Mouse (Mus musculus): ENCODE results near the gene Tectb.

Tectb gene

DNA sequence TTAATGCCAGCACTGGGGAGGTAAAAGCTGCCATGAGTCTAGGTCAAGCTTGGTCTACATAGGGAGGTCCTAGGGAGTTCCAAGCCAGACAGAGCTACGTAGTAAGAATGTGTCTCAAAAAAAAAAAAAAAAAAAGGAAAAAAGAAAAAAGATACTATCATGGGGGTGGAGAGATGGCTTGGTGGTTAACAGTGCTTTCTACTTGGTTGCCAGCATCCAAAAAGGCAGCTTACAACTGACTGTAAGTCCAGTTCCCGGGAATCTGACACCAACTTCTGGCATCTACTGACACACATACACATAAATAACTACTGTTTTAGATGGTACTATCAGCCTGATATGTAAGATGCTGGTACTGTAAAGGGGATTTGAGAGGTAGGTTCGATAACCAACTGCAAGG is 28.6 kb downstream of the Tectb start:
- DNase-seq (ENCODE audit: low spot score): no peak

DNA sequence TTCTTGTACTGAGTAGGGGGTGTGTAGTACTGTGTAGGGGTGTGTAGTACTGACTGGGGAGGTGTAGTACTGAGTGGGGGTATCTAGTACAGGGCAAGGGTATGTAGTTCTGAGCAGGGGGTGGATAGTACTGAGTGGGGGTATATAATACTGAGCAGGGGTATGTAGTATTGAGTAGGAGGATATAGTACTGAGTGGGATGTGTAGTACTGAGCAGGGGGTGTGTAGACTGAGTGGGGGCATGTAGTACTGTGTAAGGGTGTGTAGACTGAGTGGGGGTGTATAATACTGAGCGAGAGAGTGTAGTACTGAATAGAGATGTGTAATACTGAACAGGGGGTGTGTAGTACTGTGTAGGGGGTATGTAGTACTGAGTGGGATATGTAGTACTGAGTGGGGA is 31.2 kb downstream of the Tectb start:
- DNase-seq (ENCODE audit: low spot score): no peak

DNA sequence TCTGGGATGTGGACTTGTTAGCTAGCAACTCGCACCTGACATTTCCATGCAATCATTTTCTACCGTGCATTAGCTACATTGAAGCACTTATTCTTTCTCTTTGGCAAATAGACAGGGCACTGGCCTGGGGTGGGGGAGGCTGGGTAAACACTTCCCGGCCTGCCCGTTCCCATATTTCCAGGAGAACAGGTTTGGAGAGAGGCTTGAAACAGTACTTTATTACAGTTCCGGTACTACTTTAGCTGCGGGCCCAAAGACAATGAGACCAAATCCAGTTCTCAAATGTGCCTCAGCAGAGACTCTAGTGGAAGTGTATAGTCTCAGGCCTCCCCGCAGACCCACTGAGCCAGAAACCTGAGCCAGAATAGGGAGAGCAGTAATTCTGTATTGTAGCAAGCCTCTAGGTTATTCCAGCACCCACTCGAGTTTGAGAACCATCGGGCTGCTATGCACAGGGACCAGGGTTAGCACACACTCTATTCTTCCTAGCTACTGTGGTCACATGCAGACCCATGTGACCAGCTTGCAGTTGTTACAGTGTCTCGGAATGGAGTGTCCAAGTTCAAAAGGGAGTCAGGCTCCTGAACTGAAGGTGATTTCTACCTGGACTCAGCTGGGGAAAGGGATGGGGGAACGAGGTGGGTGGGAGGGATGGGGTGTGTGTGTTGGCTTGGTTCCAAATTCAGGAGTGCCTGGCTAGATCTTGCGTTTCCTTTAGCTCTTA is 33.2 kb downstream of the Tectb start:
- DNase-seq (ENCODE audit: low spot score): no peak

DNA sequence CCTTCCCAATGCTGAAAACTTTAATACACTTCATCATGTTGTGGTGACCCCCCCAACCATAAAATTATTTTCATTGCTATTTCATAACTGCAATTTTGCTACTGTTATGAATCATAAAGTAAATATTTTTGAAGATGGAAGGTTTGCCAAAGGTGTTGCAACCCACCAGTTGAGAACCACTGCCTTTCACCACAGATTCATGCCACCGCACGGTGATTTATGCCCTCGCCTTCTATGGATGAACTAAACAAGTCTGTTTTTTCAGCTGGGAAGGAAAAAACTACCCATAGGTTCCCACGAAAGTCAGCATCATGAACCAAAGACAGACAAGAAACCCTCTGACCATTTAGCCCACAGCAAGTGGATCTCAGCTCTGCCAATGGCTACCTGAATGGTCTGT is 36.3 kb downstream of the Tectb start:
- no peak for DNase-seq (ENCODE audit: low spot score)

DNA sequence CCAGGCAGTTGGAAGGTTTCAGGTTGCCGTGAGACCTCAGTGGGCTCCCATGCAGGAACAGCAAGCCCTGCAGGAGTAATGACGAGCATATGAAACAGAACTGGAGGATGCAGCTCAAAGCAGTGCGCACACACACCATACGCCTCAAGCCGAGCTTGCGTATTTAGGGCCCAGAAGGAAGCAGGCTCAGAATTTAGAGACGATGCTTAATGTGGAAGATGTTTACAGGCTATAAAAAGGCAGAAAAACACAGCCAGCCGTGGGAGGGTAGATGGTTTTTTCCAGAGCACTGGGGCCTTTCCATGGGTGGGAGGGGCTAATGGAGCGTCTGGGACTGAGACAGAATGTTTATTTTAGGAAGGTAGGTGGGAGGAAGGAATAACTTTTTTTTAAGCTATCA is 36.8 kb downstream of the Tectb start:
- DNase-seq (ENCODE audit: low spot score): peak; percentile 48

DNA sequence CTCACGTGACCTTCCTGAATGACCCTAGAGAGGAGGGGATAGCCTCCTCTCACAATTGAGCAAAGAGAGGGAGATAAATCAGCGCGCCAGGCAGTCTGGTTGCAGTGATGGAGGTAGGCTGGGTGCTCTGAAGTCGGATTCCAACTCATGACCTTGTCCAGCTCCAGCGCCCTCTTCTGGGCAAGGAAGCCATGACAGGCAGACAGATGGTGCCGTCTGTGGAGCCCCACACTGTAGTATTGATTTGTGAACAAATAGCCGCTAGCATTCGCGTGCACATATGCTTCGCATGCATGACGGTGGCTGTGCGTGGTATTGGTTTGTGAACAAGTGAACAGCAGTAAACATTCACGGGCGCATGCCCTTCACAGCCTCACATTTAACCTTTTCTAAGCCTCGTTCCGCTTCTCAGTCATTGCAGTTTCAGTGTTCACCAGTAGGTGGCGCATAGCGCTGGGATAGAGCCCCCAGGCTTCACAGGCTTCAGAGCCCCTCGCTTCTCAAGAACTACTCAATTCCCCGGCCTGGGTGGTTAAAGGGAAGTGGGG is 37.7 kb downstream of the Tectb start:
- peak; percentile 89 for DNase-seq (ENCODE audit: low spot score)

DNA sequence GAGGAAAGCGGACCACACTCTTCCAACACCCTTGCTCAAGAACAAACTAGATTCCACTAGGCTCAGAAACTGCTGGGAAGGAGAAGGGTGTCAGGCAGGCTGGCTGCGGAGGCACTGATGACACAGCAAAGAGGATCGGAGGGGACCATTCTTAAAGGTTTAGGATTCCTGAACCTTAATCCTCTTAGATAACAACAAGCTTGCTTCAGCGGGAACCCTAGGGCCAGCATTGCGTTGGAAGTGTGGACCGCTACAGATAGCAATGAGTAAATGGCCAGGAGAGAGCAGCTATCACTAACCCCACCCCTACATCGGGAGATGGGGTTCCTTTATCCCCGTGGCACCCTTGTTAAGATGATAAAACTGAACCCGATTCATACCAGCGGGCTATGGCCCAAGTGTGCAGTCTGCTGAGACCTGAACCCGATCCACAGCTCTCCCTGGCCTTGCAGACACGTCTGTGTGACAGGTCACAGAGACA is 38.2 kb downstream of the Tectb start:
- no peak for DNase-seq (ENCODE audit: low spot score)

DNA sequence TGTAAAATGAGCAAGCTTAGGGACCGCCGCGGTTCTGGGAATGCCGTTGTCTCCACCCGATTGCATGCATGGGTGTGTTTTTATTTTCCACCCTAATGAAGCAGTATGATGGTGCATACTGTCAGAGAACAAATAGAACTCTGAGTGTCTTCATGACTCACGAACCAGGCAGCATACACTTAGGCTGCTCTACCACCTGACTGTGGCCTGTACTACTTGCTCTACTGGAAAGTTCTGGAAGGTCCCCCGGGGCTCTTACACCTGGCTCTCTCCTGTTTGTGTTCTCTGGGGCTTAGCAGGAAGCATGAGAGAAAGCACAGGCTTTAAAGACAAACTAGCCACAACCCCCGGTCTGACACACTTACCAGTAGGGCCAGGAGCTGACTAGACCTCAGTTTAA is 38.8 kb downstream of the Tectb start:
- DNase-seq (ENCODE audit: low spot score): no peak

DNA sequence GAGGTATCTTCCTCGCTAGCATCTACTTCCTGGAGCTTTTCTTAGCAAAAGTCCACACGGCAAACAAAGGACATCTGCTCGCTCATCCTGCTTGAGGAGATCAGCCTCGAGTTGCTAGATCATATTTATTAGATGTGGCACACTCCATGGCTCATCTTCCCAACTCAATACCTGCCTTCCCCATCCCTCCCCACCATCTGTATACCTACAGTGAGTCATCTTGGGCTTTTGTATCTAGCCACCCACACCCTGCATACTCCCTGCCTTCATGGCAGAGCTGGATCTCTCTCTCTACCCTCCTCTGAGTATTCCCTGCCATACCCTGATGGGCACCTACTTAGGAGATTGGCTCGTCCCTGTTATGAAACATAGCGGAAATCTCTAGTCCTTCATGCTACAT is 40.7 kb downstream of the Tectb start:
- DNase-seq (ENCODE audit: low spot score): no peak

DNA sequence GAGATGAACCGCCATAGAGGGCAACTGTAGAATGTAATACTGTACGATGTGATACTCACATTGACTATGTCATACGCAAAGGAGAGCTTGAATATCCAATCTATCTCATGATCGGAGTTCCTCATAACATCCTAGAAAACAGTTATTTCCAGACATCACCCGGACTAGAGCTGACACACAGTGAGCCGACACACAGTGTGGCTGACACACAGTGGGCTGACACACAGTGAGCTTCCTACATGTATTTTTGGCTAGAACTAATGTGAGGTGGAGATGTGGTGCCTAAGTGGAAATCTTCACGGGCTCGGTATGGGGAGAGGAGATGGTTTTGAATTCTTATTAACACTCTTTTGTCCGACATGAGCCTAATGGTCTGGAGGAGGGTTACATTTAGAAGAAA is 41.7 kb downstream of the Tectb start:
- DNase-seq (ENCODE audit: low spot score): no peak

DNA sequence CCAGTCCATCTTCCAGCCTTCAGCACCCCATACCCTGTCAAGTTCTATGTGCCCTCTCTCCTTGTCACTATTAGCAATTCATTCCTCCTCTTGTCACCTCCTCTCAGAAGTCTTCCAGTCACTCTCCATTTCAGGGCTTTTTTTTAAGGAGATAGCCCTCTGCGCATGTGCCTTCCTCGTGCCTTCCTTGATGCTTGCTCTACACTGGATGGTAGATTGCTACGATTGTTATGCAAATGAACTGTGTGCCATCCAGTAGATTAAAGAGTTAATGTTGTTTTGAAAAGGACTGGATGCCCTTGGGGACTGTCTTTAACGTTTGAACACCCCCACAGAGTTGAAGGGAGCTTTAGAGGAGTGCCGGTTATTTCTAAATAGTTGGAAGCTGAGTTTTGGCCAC is 46.1 kb downstream of the Tectb start:
- DNase-seq (ENCODE audit: low spot score): no peak

DNA sequence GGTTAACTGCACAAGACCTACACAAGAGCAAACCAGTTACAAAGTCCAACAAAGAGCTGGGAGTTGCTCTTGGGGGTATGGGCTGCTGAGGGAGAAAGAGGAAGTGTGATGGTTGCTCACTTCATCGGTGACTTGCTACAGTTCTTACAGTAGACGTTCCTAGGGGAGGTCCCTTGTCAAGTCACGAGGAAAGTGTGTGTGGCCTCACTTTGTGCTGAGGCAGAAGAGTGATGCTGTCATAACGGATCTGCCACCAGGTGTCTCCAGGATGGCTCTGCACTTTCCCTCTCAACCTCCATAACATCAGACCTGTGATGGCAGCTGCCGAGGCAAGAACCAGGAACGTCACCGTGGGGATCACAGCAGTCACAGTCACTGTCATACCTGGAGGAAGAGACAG is 46.6 kb downstream of the Tectb start:
- DNase-seq (ENCODE audit: low spot score): no peak

DNA sequence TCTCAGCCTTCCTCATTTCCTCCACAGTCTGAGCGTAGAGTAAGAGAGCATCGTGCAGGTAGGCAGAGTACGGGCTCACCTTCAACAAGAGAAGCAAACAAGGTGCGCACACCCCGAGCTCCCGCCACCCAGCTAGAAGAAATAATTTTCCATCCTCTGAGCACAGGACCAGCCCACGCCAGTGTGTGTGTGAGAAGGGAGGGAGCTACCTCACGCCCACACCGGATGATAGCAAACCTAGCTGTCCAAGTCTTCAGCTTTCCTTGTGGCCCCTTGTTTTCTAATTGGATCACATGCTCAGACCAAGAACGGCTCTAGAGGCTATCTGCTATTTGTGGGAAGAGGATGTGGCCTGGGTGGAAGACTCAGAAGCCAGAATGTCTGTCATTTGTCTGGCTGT is 50.5 kb downstream of the Tectb start:
- no peak for DNase-seq (ENCODE audit: low spot score)

DNA sequence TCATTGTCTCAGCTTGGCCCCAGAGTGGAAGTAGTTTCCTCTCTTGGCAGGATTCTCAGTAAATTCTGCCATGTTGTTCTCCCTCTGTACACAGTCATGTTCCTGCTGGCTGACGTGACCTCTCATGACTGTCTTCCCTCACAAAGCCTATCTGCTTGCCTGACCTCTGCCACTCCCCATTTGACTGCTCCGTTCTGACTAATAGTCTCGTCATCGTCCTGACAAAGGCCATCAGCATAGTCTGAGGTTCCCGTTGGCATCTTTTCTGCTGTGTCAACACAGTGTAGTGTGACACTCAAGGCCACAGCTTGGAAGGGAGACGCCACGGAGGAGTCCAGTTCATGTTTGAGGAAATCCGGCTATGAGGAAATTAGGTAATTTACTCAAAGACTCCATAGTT is 51.6 kb downstream of the Tectb start:
- no peak for DNase-seq (ENCODE audit: low spot score)

DNA sequence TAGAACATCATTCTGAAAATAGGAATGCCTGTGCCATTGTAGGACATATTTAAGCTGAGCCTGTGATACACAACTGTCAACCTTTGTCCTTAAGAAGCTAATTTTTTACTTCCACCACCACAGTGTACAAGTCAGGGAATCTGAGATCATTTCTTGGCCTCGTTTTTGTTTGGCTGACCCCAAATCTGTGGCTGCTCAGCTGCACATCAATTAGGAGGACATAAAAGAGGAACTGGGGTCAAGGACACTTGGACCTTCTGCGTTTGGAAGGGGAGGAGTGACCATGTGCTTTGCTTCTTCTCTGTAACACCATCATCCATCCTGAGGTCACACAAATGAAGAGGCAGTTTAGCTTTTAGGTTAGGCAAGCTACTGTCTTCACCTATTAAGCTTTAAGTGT is 55.5 kb downstream of the Tectb start:
- no peak for DNase-seq (ENCODE audit: low spot score)

DNA sequence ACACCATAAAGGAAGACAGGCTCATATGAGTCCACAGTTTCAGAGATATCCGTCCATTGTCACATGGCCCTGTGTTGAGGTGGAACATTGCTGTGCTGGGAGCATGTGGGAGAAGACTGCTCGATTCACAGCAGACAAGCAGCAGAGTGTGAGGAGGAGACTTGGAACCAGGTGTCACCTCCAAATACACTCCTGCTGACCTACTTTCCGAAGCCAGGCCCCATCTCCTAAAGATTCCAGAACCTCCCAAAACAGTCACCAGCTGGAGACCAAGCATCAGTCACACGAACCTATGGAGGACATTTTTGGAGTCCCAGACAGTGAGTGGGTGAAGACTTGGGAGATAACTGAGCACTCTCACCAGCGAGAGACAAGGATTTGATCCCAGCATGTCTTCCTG is 56.0 kb downstream of the Tectb start:
- DNase-seq (ENCODE audit: low spot score): no peak

DNA sequence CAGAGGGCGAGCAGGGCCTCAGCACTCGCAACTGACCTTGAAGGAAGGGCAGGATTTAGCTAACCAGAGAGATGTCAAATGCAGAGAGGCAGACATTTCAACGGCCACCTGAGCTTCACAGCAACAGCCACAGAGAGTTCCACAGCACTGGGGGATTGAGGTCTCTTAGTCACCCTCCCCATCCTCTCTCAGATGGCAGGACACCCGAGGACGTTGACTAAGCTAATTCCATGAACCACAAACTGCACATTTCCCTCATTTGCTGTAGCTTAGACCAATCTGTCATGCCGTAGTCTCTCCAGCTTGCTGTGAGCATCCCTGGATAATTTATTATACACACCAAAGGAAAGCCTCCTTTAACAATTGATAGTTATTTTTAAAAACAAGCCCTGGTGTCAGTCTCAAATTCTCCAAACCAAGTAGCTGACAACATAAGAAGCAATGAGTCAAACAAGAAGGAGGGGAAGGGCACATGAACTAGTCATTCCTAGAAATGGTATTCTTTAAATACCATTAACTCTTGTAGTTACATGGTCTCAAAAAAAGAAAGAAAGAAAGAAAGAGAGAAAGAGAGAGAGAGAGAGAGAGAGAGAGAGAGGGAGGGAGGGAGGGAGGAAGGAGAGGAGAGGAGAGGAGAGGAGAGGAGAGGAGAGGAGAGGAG is 59.4 kb downstream of the Tectb start:
- DNase-seq (ENCODE audit: low spot score): no peak

DNA sequence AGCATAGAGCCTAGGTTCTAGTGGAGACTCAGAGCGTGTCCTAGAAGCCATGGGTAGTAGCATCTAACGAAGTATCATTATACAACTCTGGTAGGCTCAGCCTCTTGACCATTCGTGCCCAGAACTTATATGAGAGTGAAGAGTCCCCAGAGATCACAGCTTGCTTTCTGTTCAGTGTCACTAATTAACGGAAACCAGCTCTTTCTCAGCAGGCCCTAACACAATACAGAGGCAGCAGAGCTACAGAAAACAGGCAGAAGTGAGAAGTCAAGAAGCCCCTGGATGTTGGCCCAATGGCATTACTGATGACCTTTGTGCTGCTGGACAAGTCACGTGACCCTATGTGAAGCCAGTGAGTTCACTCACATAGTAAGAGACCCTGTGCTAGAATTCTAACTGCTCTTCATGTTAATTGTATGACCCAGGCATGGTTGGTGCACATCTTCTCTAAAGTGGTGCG is 60.7 kb downstream of the Tectb start, which contains the start of gene Gucy2g:
Gucy2g (minus strand) TSS at position 51 of the 460 bp plus-strand sequence.
- DNase-seq (ENCODE audit: low spot score): no peak

DNA sequence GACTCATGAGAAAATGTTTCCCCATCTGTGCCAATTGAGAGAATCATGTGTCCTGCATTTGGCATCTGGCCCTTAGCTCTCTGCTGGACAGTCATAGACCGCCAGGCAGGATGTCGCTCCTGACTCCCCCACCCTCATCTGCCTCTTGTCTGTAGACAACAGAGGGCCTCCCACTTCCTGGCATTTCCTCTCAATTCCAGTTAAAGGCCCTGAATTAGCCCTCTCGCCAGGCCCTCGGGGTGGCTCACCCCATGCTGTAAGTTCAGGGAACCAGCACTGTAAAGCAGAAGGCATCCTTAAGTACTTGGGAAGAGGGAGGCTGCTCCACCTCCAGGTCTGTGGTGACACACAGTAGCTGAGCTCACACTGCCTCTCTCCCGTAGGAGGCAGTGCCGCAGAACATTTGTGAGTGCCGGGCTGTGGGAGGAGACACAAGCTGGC is 64.3 kb downstream of the Tectb start:
- DNase-seq (ENCODE audit: low spot score): no peak

All from layer of hippocampus, adult 9-10 months (tissue).